ENCODE assay signal across 18 mouse cellular contexts in the genomic region with DNA sequence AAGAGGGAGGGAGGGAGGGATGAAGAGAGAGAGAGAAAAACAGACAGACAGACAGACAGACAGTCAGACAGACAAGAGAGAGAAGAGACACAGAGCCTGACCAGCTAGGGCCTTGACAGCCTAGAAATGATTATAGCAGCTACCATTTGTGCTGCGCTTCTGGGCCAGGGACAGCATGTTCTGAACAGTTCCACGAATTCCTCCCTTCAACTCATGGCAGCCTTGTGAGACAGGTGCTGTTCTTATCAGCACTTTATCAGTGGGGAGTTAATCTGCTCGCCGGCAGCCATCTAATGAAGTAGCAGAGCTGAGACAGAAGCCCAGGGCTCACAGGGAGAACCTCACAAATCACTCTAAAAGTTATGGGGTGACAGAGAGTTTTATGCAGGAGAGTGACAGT. TPM values are rescaled to one million over a fixed set of nuclear protein-coding genes. Genes with fewer than 3 reads are reported as not detected.
"Had no signal": no experiment of that assay in that cellular context is flagged by ENCODE, and none has a peak within 500 bp of the region (broad histone marks: within the 10 kb centered on the region; RNA-seq: fewer than 3 reads in every experiment).

No protein-coding gene starts in this region.

- H3K36me3 ChIP-seq: liver, embryonic 15.5 days; lung, embryonic 15.5 days; midbrain, embryonic 10.5 days; neural tube, embryonic 12.5 days had no signal

- DNase-seq: liver, postnatal 0 days; lung, adult 2 months; lung, postnatal 14 days; lung, postnatal 36 days; midbrain, embryonic 14.5 days; right cerebral cortex, postnatal 14 days; spleen, adult 18-20 months; thymus, adult 18-20 months; thymus, postnatal 14 days; thymus, postnatal 36 days had no signal

- H3K27ac ChIP-seq: liver, embryonic 15.5 days; lung, embryonic 15.5 days; macrophage; midbrain, embryonic 10.5 days; neural tube, embryonic 12.5 days had no signal

- H3K4me2 ChIP-seq: liver, embryonic 15.5 days; lung, embryonic 15.5 days; neural tube, embryonic 12.5 days had no signal

- H3K4me3 ChIP-seq: liver, embryonic 15.5 days; lung, embryonic 15.5 days; megakaryocyte, embryonic 14.5 days; midbrain, embryonic 10.5 days; neural tube, embryonic 12.5 days had no signal

- H3K27me3 ChIP-seq: liver, embryonic 15.5 days; lung, embryonic 15.5 days; neural tube, embryonic 12.5 days had no signal

RNA-seq across cellular contexts. Expression of gene Frmpd1, which starts 22.8 kb away (rescaled TPM):
- total RNA-seq: megakaryocyte progenitor cell, adult 5-6 weeks; neutrophil, adult 5-6 weeks had no signal
- polyA plus RNA-seq: macrophage had no signal
